Mouse (Mus musculus): ENCODE data around the gene Myl7. TPM values are rescaled to one million over a fixed set of nuclear protein-coding genes. Genes with fewer than 3 reads are reported as not detected.
A peak's percentile ranks its signal among the peaks of the same experiment; 100 is the strongest.

The Myl7 gene
- polyA plus RNA-seq, 1 experiment from 2014 or later = 673 TPM

GRCm38 (mm10) chr11:5868324-5868723 lies 30.3 kb downstream of the Myl7 start:
- ATAC-seq (ENCODE audit: low read depth) = no peak
- Histone ChIP-seq H3K9me3 (ENCODE audit: control insufficient read depth, low read length) (no peaks in the 10 kb centered on the region), H3K27ac (ENCODE audit: low read length) (no peak overlapping the region), H3K27me3 (ENCODE audit: control insufficient read depth, insufficient read depth, low read depth, low read length) (no peaks in the 10 kb centered on the region), H3K4me1 (replicated peaks; ENCODE audit: control insufficient read depth, insufficient read depth, low read length) (no peaks in the 10 kb centered on the region), H3K4me2 (ENCODE audit: low read depth, low read length) (no peak overlapping the region), H3K36me3 (ENCODE audit: control insufficient read depth, insufficient read depth, low read length) (peaks cover 25% of the 10 kb centered on the region), H3K9ac (ENCODE audit: low read length) (no peak overlapping the region), H3K4me3 (ENCODE audit: low read length) (no peak overlapping the region)
- WGBS = 84% methylated on average over 12 of the region's 12 CpGs

DNA sequence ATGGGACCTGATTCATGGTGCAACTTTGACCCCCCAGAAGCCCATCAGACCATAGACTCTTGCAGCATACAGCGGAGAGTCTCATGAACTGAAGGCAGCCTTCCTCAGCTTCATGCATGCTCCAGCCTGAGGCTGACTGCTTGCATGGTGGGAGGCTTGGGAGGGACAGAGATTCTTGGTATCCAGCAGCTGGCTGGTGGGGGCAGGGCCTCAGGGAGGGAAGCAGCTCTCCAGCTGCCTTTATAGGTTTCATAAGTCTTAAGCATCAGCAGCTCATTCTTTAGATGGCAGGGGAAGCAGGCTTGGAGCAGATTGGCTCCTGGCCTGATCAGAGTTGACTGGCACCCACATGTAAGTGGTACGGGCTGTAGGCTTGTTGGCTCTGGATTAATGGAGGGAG lies 31.4 kb downstream of the Myl7 start:
- no peak overlapping the region for H3K4me3 ChIP-seq (ENCODE audit: low read length)
- H3K9me3 ChIP-seq (ENCODE audit: control insufficient read depth, low read length) = no peaks in the 10 kb centered on the region
- 76% methylated on average over 2 of the region's 2 CpGs for WGBS
- H3K27me3 ChIP-seq (ENCODE audit: control insufficient read depth, insufficient read depth, low read depth, low read length) = no peaks in the 10 kb centered on the region
- H3K4me2 ChIP-seq (ENCODE audit: low read depth, low read length) = no peak overlapping the region
- no peak overlapping the region for H3K27ac ChIP-seq (ENCODE audit: low read length)
- H3K9ac ChIP-seq (ENCODE audit: low read length) = no peak overlapping the region
- H3K4me1 ChIP-seq (replicated peaks; ENCODE audit: control insufficient read depth, insufficient read depth, low read length) = peaks cover 6% of the 10 kb centered on the region; the same call in 1 of the 2 replicates
- H3K36me3 ChIP-seq (ENCODE audit: control insufficient read depth, insufficient read depth, low read length) = peaks cover 14% of the 10 kb centered on the region
- no peak for ATAC-seq (ENCODE audit: low read depth)

DNA sequence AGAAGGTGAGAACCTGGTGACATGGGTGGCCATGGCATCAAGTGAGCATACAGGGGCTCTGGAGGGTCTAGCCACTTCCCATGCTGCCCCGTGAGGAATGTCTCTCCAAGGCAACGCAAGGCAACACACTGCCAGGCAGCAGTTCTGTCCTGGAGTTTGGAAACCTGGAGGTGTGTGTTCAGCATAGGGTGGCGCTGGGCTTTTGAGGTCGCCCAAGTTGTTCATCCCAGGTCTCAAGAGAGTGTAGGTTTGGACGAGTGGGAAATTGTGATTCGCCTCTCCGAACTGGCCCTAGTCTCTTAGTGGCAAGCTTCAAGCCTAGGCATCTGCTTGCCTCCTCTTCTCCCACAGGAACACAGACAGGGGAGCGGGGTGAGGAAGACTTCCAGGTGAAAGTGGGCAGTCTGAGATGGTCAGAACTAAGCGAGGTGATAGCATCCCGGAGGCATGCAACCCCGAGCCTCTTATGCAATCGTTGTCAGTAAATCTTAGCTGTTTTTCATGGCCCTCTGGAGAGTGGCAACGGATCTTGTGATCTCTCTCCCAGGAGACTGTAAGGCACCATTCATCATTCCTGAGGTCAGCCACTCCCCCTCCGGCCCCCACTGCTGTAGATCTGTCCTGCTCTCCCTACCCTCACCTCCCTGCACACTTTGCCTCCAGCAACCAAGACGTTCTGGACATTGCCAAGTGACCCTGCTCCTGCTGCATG lies 36.0 kb downstream of the Myl7 start:
- Histone ChIP-seq H3K36me3 (ENCODE audit: control insufficient read depth, insufficient read depth, low read length) (no peaks in the 10 kb centered on the region), H3K4me3 (ENCODE audit: low read length) (peak overlapping the region; percentile 58), H3K9ac (ENCODE audit: low read length) (peak overlapping the region; percentile 71), H3K27me3 (ENCODE audit: control insufficient read depth, insufficient read depth, low read depth, low read length) (no peaks in the 10 kb centered on the region; the same call in 1 of the 2 replicates), H3K9me3 (ENCODE audit: control insufficient read depth, low read length) (no peaks in the 10 kb centered on the region), H3K4me2 (ENCODE audit: low read depth, low read length) (peak overlapping the region; percentile 77), H3K4me1 (replicated peaks; ENCODE audit: control insufficient read depth, insufficient read depth, low read length) (peaks cover 13% of the 10 kb centered on the region), H3K27ac (ENCODE audit: low read length) (no peak overlapping the region)
- WGBS = 11% methylated on average over 15 of the region's 15 CpGs
- ATAC-seq (ENCODE audit: low read depth) = peak; percentile 29

DNA sequence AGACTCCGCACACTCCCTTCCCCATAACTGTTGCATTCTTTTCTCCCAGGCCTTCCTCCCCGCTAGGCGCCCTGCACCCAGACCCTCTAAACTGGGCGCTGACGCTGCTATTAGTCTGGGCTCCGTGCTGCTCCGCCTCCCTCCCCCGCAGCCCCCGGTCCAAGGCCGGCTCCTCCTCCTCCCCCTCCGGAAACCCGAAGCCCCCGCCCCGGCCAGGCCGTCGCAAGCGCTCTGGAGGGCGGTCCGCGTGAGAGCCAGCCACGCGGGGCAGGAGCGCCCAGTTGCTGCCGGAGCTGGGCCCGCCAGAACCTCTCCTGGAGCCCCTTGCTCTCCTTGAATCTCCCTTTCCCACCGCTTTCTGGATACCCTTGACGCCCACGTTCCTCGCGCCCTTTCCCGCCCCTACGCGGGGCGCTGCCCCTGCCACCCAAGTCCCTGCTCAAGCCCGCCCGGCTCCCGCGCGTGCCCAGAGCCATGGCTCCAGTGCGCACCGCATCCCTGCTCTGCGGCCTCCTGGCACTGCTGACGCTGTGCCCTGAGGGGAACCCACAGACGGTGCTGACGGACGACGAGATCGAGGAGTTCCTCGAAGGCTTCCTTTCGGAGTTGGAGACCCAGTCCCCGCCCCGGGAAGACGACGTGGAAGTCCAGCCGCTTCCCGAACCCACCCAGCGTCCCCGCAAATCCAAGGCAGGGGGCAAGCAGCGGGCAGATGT lies 36.7 kb downstream of the Myl7 start, which contains the start of gene Aebp1:
Gene Aebp1, plus strand, starts transcription at position 270 of the 716 bp plus-strand sequence.
- 2% methylated on average over 54 of the region's 59 CpGs for WGBS
- ATAC-seq (ENCODE audit: low read depth) = peak; percentile 87
- Histone ChIP-seq H3K9ac (ENCODE audit: low read length) (peak within 1 kb of the TSS; percentile 71), H3K27ac (ENCODE audit: low read length) (no peak within 1 kb of the TSS), H3K27me3 (ENCODE audit: control insufficient read depth, insufficient read depth, low read depth, low read length) (no peaks in the 10 kb centered on the region; the same call in 1 of the 2 replicates), H3K9me3 (ENCODE audit: control insufficient read depth, low read length) (no peaks in the 10 kb centered on the region), H3K36me3 (ENCODE audit: control insufficient read depth, insufficient read depth, low read length) (no peaks in the 10 kb centered on the region), H3K4me2 (ENCODE audit: low read depth, low read length) (peak within 1 kb of the TSS; percentile 77), H3K4me1 (replicated peaks; ENCODE audit: control insufficient read depth, insufficient read depth, low read length) (peaks cover 13% of the 10 kb centered on the region), H3K4me3 (ENCODE audit: low read length) (peak within 1 kb of the TSS; percentile 58)

DNA sequence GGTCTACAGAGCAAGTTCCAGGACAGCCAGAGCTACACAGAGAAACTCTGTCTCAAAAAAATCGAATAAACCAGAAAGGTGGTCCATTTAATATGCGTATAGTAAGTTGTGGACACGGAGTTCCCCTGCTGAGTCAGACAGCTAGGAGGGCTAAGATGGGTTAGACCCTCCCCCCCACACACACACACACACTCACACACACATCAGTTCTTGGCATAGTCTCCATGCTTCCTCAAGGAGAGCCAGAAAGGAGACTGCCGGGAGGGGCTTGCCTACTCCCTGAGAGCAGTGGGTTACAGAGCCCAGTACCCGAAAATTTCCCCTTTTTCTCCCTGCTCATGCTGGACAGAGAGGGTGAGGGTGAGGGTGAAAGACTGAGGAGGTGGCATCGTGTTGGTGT lies 37.9 kb downstream of the Myl7 start:
- H3K4me2 ChIP-seq (ENCODE audit: low read depth, low read length) = no peak overlapping the region
- peaks cover 13% of the 10 kb centered on the region for H3K4me1 ChIP-seq (replicated peaks; ENCODE audit: control insufficient read depth, insufficient read depth, low read length)
- no peak overlapping the region for H3K9ac ChIP-seq (ENCODE audit: low read length)
- no peaks in the 10 kb centered on the region; the same call in 1 of the 2 replicates for H3K27me3 ChIP-seq (ENCODE audit: control insufficient read depth, insufficient read depth, low read depth, low read length)
- no peak overlapping the region for H3K27ac ChIP-seq (ENCODE audit: low read length)
- no peak overlapping the region for H3K4me3 ChIP-seq (ENCODE audit: low read length)
- ATAC-seq (ENCODE audit: low read depth) = no peak
- no peaks in the 10 kb centered on the region for H3K36me3 ChIP-seq (ENCODE audit: control insufficient read depth, insufficient read depth, low read length)
- no peaks in the 10 kb centered on the region for H3K9me3 ChIP-seq (ENCODE audit: control insufficient read depth, low read length)
- 45% methylated on average over 6 of the region's 6 CpGs for WGBS

DNA sequence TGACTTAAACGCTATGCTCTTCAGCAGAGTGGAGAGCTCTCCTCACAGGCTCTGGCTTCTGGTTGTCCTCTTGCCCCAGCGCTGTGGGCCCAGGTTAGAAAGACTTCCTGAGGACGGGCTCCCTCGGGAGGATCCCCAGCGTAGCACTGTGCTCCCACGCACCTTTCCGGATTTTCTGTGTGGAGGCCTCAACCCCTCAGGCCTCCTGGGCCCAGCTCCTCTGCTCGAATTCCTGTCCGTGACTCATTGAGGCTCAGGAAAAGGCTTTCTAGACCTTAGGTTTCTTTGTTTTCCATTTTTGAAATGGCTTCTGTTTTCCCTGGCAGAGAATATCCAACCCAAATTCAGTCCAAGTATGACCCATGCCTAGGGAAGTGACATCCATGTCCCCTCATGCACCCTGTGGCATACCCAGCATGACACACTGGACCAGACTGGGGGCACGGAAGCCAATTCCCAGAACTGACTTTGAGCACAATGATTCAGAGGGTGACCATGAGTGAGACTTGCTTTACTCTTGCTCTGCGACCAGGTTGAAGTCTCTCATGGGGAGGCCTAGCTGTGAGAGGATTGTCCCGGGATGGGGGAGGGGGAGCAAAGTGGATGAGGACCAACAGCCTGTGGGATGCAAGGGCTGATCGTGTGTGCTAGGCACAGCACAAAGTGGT lies 38.6 kb downstream of the Myl7 start:
- H3K27me3 ChIP-seq (ENCODE audit: control insufficient read depth, insufficient read depth, low read depth, low read length) = no peaks in the 10 kb centered on the region; the same call in 1 of the 2 replicates
- H3K4me2 ChIP-seq (ENCODE audit: low read depth, low read length) = no peak overlapping the region
- H3K4me1 ChIP-seq (replicated peaks; ENCODE audit: control insufficient read depth, insufficient read depth, low read length) = peaks cover 13% of the 10 kb centered on the region
- ATAC-seq (ENCODE audit: low read depth) = no peak
- H3K4me3 ChIP-seq (ENCODE audit: low read length) = no peak overlapping the region
- no peaks in the 10 kb centered on the region for H3K36me3 ChIP-seq (ENCODE audit: control insufficient read depth, insufficient read depth, low read length)
- no peaks in the 10 kb centered on the region for H3K9me3 ChIP-seq (ENCODE audit: control insufficient read depth, low read length)
- no peak overlapping the region for H3K9ac ChIP-seq (ENCODE audit: low read length)
- no peak overlapping the region for H3K27ac ChIP-seq (ENCODE audit: low read length)
- whole genome bisulfite sequencing = 83% methylated on average over 13 of the region's 13 CpGs

GRCm38 (mm10) chr11:5858723-5859122 lies 39.9 kb downstream of the Myl7 start:
- H3K27ac ChIP-seq (ENCODE audit: low read length) = no peak overlapping the region
- no peaks in the 10 kb centered on the region; the same call in 1 of the 2 replicates for H3K27me3 ChIP-seq (ENCODE audit: control insufficient read depth, insufficient read depth, low read depth, low read length)
- no peak overlapping the region for H3K9ac ChIP-seq (ENCODE audit: low read length)
- H3K36me3 ChIP-seq (ENCODE audit: control insufficient read depth, insufficient read depth, low read length) = no peaks in the 10 kb centered on the region
- no peak for ATAC-seq (ENCODE audit: low read depth)
- H3K4me2 ChIP-seq (ENCODE audit: low read depth, low read length) = no peak overlapping the region
- 82% methylated on average over 1 of the region's 1 CpGs for WGBS
- H3K4me3 ChIP-seq (ENCODE audit: low read length) = no peak overlapping the region
- peaks cover 13% of the 10 kb centered on the region for H3K4me1 ChIP-seq (replicated peaks; ENCODE audit: control insufficient read depth, insufficient read depth, low read length)
- no peaks in the 10 kb centered on the region for H3K9me3 ChIP-seq (ENCODE audit: control insufficient read depth, low read length)

GRCm38 (mm10) chr11:5856479-5857130 lies 42.0 kb downstream of the Myl7 start:
- WGBS = 69% methylated on average over 8 of the region's 8 CpGs
- Histone ChIP-seq H3K27me3 (ENCODE audit: control insufficient read depth, insufficient read depth, low read depth, low read length) (no peaks in the 10 kb centered on the region; the same call in 1 of the 2 replicates), H3K9ac (ENCODE audit: low read length) (no peak overlapping the region), H3K4me1 (replicated peaks; ENCODE audit: control insufficient read depth, insufficient read depth, low read length) (peaks cover 9% of the 10 kb centered on the region), H3K36me3 (ENCODE audit: control insufficient read depth, insufficient read depth, low read length) (no peaks in the 10 kb centered on the region), H3K9me3 (ENCODE audit: control insufficient read depth, low read length) (no peaks in the 10 kb centered on the region), H3K27ac (ENCODE audit: low read length) (no peak overlapping the region), H3K4me3 (ENCODE audit: low read length) (no peak overlapping the region), H3K4me2 (ENCODE audit: low read depth, low read length) (no peak overlapping the region)
- ATAC-seq (ENCODE audit: low read depth) = no peak
